Mouse (Mus musculus) urinary bladder, postnatal 25 days (tissue): ENCODE data around the gene Slc39a9.

ENCODE experiments used
- DNase-seq: peaks from one replicate; pipeline ENCODE4 v3.0.0; 2022; ENCODE audit warnings: low spot score

The Slc39a9 gene

DNA sequence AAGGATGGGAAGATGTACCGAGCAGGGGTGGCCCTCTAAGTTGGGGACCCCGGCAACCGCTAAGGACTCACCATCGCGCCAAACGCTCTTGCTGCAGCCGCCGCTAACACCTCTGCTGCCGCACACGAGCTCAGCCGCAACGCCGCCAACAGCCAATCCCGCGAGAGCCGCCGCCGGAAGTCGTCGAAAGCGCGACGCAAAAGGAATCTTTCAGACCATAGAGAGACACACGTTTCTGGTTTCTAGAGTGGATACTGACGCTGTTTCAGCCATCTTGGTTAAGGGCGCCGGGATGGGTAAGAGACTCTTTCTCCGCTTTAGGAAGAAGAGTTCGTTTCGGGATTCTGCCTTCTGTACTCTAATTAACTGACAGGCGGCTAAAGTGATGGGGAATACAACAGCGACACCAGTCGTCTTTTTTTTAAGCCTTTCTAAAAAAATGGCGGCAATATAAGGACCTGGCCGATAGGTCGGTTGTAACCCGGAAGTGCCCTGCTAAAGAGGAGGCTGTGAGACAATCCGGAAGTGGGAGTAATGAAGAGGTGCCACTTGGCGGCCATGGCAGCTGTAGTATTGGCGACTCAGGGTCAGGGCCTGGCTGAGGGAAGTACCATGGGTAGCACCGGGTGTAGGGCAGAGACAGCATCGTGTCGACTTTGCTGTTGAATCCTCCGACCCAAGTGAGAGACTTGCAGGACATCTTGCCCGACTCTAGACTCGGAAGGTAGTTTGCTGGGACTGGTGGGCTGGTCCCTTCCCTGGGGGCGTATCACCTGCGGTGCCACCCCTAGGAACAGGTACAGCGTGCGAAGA, at the start of gene Slc39a9, which contains the start of gene Erh:
Gene Slc39a9 (plus strand): TSS at position 191 of the 813 bp plus-strand sequence.
Gene Erh (minus strand): TSS at position 649 of the 813 bp plus-strand sequence.
- peak; percentile 86 for DNase-seq

- DNase-seq: no peak
Measured at GRCm38 (mm10) chr12:80594141-80594540, 49.5 kb upstream of the Slc39a9 start.

DNA sequence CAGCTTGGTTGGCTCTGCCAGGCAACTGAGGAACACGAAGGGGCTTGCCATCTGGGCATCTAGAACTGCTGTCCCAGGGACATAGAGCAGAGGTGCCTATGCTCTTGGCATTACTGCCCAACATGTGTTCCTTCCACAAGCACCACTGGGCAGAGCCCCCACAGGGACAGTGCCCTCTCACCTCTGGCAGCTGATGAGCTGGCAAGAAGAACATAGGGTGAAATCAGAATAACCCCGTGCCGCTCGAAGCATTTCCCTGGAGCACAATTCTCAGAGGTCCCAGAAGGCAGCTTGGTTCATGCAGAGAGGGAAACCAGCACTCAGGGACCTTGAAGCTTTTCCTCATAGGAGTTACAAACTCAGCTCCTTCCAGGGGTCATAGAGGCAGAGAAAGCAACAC, 48.9 kb upstream of the Slc39a9 start:
- DNase-seq: no peak

- DNase-seq: no peak
Measured at GRCm38 (mm10) chr12:80595566-80595965, 48.1 kb upstream of the Slc39a9 start.

- no peak for DNase-seq
Measured at GRCm38 (mm10) chr12:80595968-80596367, 47.7 kb upstream of the Slc39a9 start.

- DNase-seq: no peak
Measured at GRCm38 (mm10) chr12:80598236-80598635, 45.4 kb upstream of the Slc39a9 start.

DNA sequence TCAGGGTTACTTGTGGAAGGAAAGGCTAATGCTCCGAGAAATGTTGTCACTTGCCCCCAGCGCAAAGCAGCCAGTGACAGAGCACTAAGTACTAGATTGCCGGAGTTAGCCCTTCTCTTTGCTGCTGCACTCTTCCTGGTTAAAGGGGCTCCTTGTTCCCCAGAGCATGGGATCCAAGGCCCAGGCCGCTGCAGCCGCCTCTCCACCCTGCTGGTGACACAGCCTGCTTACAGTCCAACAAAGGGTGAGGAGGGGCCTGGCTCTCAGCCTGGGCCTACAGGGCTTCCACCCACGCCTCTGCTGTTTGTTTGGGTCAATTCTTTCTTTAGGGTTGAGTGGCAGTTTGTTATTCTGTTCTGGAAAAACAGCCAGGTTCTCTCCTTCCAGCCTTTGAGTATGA, 44.9 kb upstream of the Slc39a9 start:
- DNase-seq: peak; percentile 12

- no peak for DNase-seq
Measured at GRCm38 (mm10) chr12:80601597-80602269, 42.0 kb upstream of the Slc39a9 start.

DNA sequence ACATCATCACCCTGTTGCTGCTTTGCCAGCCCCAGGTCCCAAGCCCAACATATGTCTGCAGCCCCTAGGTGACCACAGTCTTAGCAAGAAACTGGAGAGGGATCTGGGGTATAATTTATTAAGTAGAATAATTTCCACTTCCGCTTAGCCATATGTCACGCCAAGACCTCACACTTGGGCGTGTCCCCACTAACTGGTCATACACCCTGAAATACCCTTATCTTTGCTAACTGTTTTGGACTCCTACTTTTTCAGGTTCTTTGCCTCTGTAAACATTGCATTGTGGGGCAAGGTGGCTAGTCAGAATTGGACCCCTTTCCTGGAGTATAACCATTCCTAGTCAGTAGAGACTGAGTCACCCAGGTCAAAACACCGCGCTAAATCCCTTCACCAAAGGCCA, 41.3 kb upstream of the Slc39a9 start:
- no peak for DNase-seq

DNA sequence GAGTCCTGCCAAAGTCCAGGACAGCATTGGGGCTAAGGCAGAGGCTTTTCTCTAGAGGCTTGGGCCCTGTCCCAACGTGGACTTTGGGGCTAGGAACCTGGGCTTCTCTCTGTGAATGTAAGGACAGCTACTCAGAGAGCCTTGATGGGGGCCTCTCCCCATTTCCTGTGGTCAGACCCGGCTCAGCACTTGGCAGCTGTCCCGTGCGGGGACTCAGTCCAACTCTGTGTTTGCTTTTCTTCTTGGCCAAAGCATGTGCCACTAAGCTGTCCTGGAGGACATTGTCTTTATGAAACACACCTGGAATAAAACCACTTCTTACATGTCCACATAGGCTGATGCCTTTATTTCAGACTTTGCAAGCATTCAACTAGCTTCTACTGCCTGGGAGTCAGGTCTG, 40.1 kb upstream of the Slc39a9 start:
- no peak for DNase-seq

DNA sequence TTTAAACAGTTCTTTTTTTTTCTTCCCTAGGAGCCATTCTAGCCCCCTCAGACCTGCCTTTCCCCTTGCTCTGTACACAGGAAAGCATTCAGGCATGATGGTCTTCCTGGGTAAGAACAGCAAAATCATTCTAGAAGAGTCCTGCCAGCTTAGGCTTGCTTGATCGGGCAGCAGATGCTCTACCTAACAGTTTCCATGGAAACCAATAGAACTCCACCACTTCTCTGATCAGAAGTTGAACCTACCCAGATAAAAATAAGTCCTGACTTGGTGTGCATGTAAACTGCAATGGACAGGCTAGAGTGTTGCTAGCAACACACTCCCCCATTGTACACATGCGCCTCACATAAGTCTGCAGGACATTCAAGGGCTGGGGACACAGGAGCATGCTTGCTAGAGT, 39.5 kb upstream of the Slc39a9 start:
- DNase-seq: no peak

GRCm38 (mm10) chr12:80608576-80608975, 35.1 kb upstream of the Slc39a9 start:
- no peak for DNase-seq

DNA sequence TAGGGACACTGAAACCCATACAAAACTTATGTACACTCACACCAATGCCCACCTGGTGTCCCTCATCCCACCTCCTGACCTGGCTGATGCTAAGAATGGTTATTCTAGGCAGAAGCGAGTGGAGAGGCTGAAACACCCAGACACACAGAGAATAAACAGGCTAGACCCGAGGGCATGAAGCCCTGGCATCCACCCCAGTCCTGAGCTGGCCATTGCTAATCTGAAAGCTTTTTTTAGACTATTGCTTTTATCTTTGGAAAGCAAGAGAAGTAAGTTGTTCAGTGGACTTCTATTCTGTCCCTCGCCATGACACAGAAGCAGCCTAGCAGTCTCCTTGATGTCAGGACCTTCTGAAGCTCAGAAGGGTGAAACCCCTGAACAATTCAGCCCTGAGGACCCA, 33.8 kb upstream of the Slc39a9 start:
- DNase-seq: no peak

- no peak for DNase-seq
Measured at GRCm38 (mm10) chr12:80612113-80612791, 31.4 kb upstream of the Slc39a9 start.

- DNase-seq: no peak
Measured at GRCm38 (mm10) chr12:80615371-80616257, 28.1 kb upstream of the Slc39a9 start.

GRCm38 (mm10) chr12:80620501-80620900, 23.2 kb upstream of the Slc39a9 start:
- no peak for DNase-seq

DNA sequence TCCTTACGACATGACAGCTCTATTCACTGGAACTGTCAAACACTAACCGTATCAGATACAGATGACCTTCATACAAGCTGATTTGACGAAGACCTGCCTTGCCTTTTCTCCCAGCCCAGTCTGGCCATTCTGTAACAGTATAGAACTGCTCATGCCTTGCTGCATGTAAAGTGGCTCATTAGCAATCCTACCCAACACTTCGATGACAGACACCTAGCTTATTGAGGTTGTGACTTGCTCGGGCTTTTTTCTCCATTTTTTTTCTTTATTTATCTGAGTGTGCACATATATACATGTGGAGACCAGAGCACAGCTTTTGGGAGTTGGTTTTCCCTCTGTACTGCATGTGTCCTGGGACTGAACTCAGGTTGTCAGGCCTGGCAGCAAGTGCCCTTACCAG, 11.9 kb upstream of the Slc39a9 start:
- DNase-seq: no peak

- peak; percentile 47 for DNase-seq
Measured at GRCm38 (mm10) chr12:80642725-80643692, 674 bp upstream of the Slc39a9 start.

- DNase-seq: no peak
Measured at GRCm38 (mm10) chr12:80644506-80644868, 804 bp downstream of the Slc39a9 start.

DNA sequence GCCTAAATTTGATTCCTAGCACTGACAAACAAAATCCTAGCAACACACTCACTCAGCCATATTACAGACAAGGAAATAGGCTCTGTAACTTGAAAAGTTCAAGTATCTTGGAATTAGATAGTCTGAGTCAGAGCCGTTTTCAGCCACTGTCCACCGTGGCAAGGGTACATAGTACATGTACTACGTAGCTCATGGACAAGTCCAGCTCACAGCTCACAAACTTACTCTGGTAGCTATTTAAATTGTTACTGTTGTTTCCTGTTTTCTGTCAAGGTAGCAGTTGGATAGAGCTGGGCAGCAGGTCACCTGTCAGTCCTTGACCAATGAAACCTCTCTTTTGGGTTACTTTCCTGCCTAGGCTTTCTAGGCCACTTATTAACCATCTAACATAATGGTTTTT, 2.7 kb downstream of the Slc39a9 start:
- no peak for DNase-seq
